Mouse (Mus musculus): ENCODE measurements around the gene Vmn1r226. TPM values are rescaled to one million over a fixed set of nuclear protein-coding genes. Genes with fewer than 3 reads are reported as not detected.

Vmn1r226 gene
- polyA plus RNA-seq (2015; fragmentation: Nextera tagmentation; extraction: Ambion mirVana): not detected in 2 replicates

- DNase-seq (ENCODE audit: low spot score): no peak
- Histone ChIP-seq H3K4me2 (replicated peaks; ENCODE audit: low read depth) (no peak within 1 kb of the TSS), H3K4me1 (replicated peaks; ENCODE audit: control insufficient read depth, insufficient read depth) (no peaks in the 10 kb centered on the region), H3K36me3 (ENCODE audit: control insufficient read depth, insufficient read depth, low read length) (no peaks in the 10 kb centered on the region), H3K27ac (replicated peaks) (no peak within 1 kb of the TSS), H3K27me3 (ENCODE audit: control insufficient read depth, insufficient read depth, low read length) (no peaks in the 10 kb centered on the region), H3K4me3 (ENCODE audit: low read depth, low read length) (no peak within 1 kb of the TSS), H3K9ac (ENCODE audit: low read length) (no peak within 1 kb of the TSS), H3K9me3 (ENCODE audit: control insufficient read depth, low read length) (no peaks in the 10 kb centered on the region)
- TF ChIP-seq CTCF (IDR thresholded peaks at IDR 0.05; ENCODE audit: low read depth) (no peak), EP300 (optimal IDR thresholded peaks at IDR 0.05) (no peak)
- ATAC-seq (ENCODE audit: low FRiP score, low TSS enrichment): no peak
These were observed at the start of gene Vmn1r226 for GRCm38 (mm10) chr17:20682543-20682942. Gene Vmn1r226, plus strand, starts transcription at chr17:20682843.

GRCm38 (mm10) chr17:20729543-20729942, 46.9 kb downstream of the Vmn1r226 start, which contains the start of gene Vmn1r227:
Gene Vmn1r227, plus strand, starts transcription at chr17:20729843.
- Histone ChIP-seq H3K9me3 (ENCODE audit: control insufficient read depth, low read length) (no peaks in the 10 kb centered on the region), H3K27me3 (ENCODE audit: control insufficient read depth, insufficient read depth, low read length) (no peaks in the 10 kb centered on the region), H3K4me3 (ENCODE audit: low read depth, low read length) (no peak within 1 kb of the TSS), H3K4me2 (replicated peaks; ENCODE audit: low read depth) (no peak within 1 kb of the TSS), H3K9ac (ENCODE audit: low read length) (no peak within 1 kb of the TSS), H3K36me3 (ENCODE audit: control insufficient read depth, insufficient read depth, low read length) (no peaks in the 10 kb centered on the region), H3K4me1 (replicated peaks; ENCODE audit: control insufficient read depth, insufficient read depth) (no peaks in the 10 kb centered on the region), H3K27ac (replicated peaks) (no peak within 1 kb of the TSS)
- DNase-seq (ENCODE audit: low spot score) (no peak), ATAC-seq (ENCODE audit: low FRiP score, low TSS enrichment) (no peak)
- TF ChIP-seq EP300 (optimal IDR thresholded peaks at IDR 0.05) (no peak), CTCF (IDR thresholded peaks at IDR 0.05; ENCODE audit: low read depth) (no peak)
- WGBS: 35% methylated on average over 1 of the region's 1 CpGs

Other genes starting within 250 kb of the Vmn1r226 start
- not detected in 2 replicates for gene Vmn2r108, start 201.5 kb upstream of the Vmn1r226 start, polyA plus RNA-seq (2015; fragmentation: Nextera tagmentation; extraction: Ambion mirVana)
- gene Vmn1r225, start 184.7 kb upstream of the Vmn1r226 start, polyA plus RNA-seq (2015; fragmentation: Nextera tagmentation; extraction: Ambion mirVana): not detected in 2 replicates
- not detected in 2 replicates for gene Vmn2r109, start 118.1 kb upstream of the Vmn1r226 start, polyA plus RNA-seq (2015; fragmentation: Nextera tagmentation; extraction: Ambion mirVana)
- 0.01 TPM in 1 of 2 replicates, not detected in the other for gene Vmn2r110, start 86.4 kb upstream of the Vmn1r226 start, polyA plus RNA-seq (2015; fragmentation: Nextera tagmentation; extraction: Ambion mirVana)
- gene Fpr-rs3, start 58.0 kb upstream of the Vmn1r226 start, polyA plus RNA-seq (2015; fragmentation: Nextera tagmentation; extraction: Ambion mirVana): not detected in 2 replicates
- not detected in 2 replicates for gene Vmn1r227, start 47.0 kb downstream of the Vmn1r226 start, polyA plus RNA-seq (2015; fragmentation: Nextera tagmentation; extraction: Ambion mirVana)
- not detected in 2 replicates for gene Vmn1r228, start 103.3 kb downstream of the Vmn1r226 start, polyA plus RNA-seq (2015; fragmentation: Nextera tagmentation; extraction: Ambion mirVana)
- gene Vmn1r229, start 128.7 kb downstream of the Vmn1r226 start, polyA plus RNA-seq (2015; fragmentation: Nextera tagmentation; extraction: Ambion mirVana): 0.07 TPM in 1 of 2 replicates, not detected in the other
- gene Vmn1r230, start 157.6 kb downstream of the Vmn1r226 start, polyA plus RNA-seq (2015; fragmentation: Nextera tagmentation; extraction: Ambion mirVana): not detected in 2 replicates
- not detected in 2 replicates for gene Vmn1r231, start 222.2 kb downstream of the Vmn1r226 start, polyA plus RNA-seq (2015; fragmentation: Nextera tagmentation; extraction: Ambion mirVana)
- gene Vmn1r232, start 236.9 kb downstream of the Vmn1r226 start, polyA plus RNA-seq (2015; fragmentation: Nextera tagmentation; extraction: Ambion mirVana): not detected in 2 replicates

Data from stomach, postnatal 0 days (tissue).